Mouse (Mus musculus) left cerebral cortex, adult 9 months (tissue): ENCODE measurements around the gene Igfbp3.

Experiments used
- DNase-seq, 2 experiments: peaks; one replicate each; pipeline ENCODE4 v3.0.0; 2022; ENCODE audit warnings: low spot score in 2 of 2

Gene Igfbp3

DNA sequence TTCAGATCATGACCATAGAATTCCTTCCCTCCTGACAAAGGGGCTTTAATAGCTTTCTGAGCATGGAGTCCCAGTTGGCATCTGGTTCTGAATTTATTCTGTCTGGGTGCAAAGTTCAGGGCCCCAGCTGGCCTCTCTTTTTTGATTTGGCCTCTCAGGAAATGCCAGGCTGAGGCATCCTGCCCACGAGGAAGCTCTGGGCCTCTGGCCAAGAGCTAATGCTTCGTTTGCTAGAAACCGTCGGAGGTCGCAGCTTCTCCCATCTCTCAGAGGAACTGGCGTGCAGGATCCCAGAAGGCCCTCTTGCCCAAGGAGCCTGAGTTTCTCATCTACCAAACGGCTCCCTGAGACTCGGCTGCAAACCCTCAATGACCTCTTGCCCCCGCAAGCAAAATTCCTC, 2.5 kb downstream of the Igfbp3 start:
- no peak for DNase-seq

DNA sequence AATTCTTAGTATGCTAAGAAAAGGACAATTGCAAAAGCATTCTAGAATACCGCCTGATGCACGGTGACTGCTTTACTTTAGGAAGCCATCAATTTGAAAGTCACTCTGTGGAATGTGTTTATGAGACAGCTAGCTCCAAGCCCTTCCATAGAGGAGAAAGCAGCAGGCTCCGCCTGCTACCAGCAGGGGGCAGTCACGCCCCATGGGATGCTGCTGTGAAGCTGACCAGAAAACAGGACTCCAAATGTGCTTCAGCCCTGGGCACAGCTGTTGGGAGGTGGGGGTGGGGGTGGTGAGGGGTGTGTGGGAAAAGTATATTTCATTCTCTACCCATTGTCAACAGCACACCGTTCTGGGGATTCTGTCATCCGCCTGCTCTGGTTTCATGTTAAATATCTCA, 3.4 kb downstream of the Igfbp3 start:
- peak in 1 of 2 experiments; percentile 77 for DNase-seq

DNA sequence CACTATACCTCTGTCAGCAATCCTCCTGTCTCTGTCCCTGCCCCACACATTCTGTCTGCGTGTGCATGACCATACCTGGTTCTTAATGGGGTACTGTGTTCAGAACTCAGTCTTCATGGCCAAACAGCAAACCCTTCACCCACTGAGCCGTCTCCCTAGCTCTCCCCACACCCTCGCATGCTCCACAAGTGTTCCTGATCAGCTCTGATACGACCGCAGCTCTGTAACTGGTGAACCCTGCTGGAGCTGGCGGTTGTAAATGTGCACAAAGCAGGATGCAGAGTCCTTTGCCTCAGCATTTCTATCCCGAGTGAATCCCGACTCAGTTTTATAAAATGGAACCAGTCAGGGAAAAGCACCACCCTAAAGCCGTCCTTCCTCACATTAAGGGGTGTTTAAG, 9.9 kb downstream of the Igfbp3 start:
- DNase-seq = no peak

DNA sequence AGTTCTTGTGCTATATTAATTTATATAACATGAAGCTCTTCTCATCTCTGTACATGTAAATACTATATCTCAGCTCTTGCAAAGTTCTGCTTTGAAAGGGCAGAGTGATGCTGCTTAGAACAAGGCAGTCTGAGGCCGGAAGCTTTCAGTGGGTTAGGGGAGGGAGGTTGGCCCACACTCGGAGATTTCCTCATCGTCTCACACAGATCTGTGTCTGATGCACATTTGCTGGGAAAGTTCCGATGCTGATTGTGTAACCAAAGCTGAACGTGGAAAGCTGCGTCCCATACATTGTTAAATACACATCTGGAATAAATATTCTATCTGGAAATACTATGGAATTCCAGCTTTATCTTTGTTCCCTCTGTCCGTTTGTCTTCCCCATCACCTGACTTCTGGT, 11.5 kb downstream of the Igfbp3 start:
- no peak for DNase-seq

DNA sequence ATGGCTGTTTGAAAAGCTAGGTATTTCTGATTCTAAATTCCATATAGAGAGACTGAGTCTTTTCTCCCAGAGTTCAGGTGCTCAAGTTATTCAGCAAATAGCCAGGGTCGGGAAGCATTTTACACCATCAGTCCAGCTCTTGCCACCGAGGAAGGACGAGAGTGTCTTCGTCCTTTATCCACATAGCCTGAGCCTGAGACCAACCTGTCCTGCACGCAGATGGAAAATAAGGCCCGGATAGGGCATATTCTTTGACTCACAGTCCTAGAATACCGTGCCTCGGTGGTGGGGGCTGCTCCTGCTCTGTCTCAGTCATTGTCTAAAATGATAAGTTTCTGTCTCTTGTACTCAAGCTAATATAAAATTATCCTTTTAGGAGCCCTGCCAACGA, 13.3 kb downstream of the Igfbp3 start:
- no peak for DNase-seq

DNA sequence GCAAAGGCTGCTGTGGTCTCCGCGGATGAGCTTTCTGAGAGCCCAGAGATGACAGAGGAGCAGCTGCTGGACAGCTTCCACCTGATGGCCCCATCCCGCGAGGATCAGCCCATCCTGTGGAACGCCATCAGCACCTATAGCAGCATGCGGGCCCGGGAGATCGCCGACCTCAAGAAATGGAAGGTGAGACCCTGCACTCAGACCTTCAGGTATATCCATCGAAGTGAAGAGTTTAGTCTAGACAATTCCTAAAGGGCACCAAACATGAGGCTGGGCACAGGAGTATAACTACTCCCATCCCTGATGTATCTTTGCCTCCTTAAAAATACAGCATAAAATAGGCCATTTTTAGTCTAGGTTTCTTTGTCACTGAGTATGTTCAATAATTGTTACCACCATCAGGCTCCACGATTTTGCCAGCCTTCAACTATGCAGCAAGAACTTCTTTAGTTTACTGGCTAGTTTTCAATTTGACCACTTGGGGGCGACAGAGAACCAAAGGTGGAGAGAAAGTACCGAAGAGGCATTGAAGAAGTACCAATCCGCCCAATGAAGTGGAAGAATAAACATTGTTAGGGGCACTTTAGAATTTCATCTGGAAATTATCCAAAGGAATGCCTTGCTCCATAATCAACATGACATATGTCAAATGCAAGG, 13.9 kb downstream of the Igfbp3 start:
- peak in 1 of 2 experiments; percentile 51 for DNase-seq

DNA sequence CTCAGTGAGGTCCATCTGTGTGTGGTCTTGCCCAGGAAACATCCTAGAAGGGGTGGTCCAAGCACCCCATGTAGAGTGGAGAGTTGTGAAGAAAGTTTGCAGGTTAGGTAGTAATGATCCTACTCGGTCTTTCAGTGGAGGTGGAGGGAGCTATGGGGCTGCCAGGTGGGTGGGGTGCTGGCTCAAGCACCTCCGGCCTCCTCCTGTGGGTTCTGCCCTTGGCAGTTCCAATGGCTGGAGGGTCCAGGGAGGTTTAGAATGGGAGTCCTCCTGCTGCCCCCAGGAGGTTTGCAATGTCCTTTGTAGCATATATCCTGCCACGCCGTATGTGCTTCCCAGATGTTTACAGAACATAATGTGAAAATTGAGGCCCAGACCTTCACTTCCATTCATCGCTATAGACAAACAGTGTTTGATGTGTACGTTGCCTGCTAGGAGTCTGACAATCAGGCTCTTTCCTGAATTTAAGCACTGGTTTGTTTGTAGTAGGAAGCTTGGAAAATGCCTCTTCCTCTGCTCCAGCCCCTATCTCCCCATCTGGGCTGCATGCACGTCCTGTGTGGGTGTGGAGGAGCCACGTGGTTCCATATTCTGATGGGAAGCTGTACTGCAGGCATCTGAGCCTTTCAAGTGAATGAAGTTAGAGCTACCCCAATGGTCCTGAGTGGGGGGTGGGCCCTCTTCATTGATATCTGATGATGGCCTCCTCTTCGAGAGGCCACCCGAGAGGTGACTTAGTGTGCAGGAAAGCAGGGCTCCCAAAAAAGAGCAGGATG, 15.1 kb downstream of the Igfbp3 start:
- no peak for DNase-seq

DNA sequence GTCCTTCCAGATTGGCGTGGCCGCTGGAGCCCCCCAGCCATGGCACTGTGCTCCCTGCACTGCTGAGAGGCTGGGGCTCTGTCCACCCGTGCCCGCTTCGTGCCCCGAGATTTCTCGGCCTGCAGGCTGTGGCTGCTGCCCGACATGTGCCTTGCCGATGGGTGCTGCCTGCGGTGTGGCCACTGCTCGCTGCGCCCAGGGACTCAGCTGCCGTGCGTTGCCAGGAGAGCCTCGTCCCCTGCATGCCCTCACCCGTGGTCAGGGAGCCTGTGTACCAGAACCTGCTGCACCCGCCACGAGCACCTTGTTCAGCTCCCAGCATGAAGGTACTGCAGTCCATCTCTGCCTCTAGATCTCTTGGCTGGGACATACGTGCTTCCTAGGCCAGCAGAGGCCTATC, 15.7 kb downstream of the Igfbp3 start:
- no peak for DNase-seq

DNA sequence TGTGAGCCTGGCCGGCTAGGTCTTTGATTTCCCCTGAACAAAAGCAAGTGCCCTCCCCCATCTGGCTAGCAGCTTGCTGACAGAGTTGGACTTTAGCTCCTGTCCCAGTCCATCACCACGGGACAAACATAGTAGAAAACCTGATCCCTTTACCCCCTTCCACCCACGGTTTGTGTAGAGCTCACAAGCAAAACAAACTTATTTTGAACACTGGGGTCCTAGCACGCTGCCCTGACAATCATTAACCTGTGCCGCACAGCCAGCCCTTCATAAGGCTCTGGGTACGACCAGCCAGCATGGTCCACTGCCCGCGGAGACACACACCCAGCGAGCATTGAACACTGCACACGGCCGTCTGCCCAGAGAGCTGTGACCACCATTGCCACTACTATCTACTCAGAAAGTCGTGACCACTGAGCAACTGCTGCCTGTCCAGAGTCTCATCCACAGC, 16.2 kb downstream of the Igfbp3 start, which contains the start of gene Igfbp1:
Gene Igfbp1, plus strand, starts transcription at position 292 of the 451 bp plus-strand sequence.
- no peak for DNase-seq

DNA sequence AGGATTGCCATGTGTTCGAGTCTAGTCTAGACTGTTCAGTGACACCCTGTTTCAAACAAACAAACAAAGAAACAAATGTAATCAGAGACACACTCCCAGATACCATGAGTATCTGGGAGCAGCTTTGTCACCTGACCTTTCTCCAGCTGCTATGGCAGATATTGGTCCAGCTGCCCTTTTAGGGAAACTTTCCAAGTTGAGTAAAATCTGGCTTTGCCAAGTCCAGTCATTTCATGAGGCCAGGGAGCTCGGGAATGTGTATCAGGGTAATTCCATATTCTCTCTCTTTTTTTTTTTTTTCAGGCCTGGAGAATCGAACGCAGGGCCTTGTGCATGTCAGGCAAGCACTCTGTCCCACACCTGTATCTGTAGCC, 18.4 kb downstream of the Igfbp3 start:
- no peak for DNase-seq

DNA sequence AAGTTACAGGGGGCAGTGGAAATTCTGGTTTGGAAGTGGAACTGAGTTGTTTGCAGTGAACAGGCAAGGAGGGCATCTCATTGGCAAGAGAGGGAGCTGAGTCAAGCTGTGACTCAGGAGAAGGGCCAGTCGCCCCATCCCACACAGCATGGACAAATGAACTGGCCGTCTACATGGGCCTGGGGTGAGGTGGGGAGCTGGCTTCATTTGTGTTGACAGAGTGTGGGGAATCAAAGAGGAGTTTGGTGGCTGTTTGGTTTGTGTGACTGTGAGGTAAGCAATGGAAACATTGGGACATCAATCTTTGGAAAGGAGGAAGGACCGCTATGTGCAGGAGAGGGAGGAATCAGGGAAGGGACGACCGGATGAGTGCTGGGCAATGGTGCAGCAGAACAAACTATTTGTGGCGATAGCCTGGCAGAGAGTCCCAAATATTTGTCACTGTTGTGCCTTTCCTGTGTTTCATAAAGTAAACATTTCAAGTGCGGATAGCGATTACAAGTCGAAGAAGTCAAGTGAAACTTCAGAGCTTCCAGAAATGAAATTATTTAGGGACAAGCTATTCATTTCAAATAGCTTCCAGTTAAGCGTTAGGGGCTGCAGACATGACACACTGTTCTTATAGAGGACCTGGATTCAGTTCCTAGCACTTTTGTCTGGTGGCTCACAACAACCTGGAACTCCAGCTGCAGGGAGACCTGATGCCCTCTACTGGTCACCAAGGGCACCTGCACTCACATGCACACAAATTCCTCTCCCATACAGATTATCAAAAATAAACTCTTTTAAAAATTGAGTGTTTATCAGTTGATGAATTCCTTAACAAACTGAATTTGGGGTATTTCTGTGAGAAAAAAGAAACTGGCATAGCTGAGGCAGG, 19.1 kb downstream of the Igfbp3 start:
- DNase-seq = no peak

DNA sequence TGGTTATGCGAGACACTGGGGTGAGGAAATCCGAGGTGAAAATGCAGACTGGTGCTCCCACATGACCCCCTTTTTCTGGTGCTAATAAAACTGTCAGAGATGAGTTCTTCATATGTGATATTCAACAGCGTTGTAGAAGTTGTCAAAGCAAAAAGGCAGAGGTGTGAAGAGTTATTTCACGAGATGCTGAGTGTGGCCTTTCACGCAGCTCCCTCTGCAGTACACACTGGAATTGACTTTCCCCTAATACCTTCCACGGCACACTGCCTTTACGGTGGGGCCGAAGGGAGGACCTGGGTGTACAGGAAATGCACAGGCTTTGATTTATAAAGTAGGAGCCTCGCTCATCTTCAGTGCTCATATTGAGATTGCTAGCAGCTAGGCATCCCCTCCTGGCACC, 20.6 kb downstream of the Igfbp3 start:
- no peak for DNase-seq

DNA sequence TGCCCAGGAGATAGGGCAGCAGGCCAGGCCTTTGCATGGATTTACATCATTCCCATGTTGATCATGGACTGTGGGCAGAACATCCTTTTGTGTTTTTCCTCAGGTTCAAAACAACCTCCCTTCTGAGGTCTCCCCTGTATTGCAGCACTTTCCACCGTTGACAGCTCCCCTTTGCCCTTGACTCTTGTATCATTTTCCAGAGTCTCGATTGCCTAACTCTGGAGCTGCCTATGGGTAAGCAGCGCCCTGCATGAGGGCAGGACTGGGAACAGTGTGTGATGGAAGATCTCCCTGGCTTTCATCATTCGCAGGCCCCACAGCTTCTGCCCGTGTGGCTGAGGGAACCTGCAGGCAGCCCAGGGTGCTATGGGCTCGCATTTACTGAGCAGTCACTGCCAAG, 21.0 kb downstream of the Igfbp3 start:
- no peak for DNase-seq

DNA sequence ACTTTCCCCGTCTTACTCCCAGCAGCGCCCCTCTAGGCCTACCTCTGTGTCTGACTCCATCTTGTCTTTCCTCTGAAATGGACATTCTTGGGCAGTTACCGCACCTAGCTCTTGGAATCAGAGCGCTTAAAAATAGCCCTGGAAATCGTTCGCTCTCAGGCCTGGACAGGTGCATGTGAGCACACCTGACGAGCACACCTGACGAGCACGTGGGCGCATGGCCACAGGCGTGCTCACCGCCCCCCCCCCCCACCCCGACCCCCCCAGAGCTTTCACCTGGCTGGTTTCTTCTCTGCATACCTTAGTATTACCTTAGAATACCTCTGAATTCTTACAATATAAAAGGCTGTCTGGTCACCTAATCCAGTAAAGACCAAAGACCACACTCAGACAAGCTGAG, 25.3 kb downstream of the Igfbp3 start, which contains the start of gene Gm11985:
Gene Gm11985, minus strand, starts transcription at position 101 of the 400 bp plus-strand sequence.
- DNase-seq = no peak

DNA sequence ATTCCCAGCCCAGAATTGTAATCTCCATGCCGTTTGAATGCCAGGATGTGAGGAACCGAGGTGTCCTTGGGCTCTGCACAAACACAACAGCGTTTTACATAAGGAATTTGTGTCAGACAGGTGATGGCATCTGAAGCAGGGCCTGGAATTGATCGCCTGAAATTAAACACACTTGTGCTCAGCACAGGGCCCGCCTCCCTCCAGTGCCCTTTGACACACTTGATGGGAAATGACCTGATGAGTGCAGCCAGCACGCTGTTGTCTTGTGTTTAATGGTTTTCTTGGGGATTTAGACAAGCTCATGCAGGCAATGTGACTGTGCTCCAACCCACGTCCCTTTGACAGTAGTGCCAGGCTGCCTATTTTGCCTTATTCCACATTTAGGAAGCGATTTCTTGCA, 26.3 kb downstream of the Igfbp3 start:
- DNase-seq = no peak

DNA sequence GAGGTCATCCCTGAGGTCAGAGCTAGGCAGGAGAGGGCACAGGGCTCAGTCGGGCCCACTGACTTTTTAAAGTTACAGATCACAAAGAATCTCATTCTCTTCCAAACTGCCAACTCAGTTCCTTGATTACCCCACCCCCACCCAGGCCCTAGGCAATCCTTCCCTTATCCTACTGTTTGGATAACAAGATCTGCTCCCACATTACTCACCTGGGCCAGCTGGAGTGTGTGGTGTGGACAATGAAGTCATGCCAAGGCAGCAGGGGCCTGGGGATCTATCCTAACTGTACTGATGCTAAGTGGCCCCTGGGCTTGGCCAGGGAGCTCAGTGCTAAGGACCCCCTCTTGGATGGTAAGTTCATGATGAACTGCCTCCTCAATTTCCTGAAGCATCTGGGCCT, 29.3 kb downstream of the Igfbp3 start:
- DNase-seq = no peak

DNA sequence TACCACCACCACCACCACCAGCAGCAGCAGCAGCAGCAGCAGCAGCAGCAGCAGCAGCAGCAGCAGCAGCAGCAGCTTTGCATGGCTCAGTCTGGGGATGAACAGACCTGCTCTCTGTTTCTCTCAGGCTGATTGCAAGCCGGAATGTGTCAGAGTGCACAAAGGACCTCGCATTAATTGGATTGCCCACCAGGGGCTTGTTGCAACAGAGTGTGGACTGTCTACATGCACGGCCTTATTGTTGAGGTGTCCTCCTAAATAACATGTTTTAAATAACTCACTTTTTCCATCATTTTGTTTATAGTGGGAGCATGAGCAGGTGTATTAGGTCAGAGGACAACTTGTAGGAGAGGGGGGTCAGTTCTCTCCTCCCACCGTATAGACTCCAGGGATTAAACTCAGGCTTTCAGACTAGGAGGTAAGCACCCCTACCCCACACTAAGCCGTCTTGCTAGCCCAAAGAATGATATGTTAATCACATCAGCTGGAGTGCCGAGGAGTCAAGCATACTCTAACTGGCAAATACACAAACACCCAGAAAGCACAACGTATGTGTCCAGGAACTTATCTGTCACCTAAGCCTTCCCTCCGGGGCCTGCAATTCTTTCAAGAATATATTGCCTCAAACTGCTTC, 31.2 kb downstream of the Igfbp3 start:
- DNase-seq = no peak

DNA sequence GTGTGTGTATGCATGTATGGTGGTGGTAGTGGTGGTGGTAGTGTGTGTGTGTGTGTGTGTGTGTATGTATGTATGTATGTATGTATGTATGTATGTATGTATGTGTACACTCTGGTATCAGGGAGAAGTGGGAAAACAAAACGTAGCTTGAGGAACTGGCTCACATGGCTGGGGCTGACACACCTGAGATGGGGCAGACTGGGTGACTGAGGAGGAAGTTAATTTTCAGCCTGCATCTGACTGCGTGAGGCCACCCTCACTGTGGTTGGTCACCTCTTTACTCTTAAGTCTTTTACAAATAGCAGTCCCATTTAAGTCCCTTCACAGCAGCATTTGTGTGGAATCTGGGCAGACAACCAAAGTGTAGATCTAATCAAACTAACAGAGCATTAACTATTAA, 34.4 kb downstream of the Igfbp3 start:
- DNase-seq = no peak

DNA sequence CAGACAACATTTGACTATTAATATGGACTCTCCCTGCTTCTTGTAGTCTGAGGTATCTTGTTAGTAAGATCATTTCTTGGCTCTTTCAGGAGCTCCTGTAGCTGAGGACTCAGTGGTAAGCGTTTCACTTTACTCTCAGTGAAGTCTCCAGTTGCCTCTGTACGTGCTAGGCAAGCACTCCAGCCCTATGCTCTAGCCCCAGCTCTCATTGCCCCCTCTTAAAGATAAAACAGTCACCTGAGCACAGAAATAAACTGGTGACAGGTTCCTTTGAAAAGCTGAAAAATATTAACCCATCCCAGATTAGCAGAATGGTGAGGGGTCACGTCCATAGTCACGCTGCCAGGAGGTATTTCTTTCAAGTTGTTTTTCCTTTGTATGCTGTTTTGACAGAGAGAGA, 35.0 kb downstream of the Igfbp3 start:
- DNase-seq = no peak

DNA sequence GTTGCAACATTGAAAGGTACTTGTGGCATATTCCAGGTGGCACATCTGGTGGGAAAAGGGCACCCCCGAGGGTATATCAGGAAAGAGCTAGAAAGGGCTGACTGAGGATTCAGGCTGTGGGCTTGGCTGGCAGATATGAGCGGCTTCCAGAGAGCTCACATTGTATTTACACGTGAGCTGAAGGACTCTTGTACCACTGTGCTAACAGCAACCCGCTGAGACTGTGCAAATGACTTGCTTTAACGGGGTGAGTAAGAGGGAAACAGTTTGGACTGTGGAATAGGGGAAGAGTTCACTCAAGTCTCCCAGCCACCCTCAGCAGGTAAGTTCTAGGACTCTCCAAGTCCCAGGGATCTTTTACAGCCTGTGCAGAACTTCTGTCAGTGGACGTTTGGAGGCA, 40.1 kb downstream of the Igfbp3 start:
- DNase-seq = no peak

DNA sequence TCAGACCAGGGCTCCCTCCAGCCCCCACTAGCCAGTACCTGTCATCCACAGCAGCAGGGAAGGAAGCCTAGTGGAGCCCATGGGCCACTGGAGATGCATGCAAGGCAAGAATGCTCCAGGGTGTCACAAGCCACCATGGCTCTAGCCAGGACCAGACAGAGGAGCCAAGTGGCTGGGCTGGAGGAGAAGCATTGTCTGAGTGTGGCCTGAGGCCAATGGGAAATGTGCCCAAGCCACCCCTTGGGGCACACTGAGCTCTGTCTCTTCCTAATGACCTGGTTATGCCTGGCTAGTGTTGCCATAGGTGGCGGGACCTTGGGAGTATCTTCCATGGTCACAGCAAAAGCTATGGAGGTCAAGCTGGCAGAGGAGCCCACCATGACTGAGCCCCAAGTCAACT, 44.1 kb downstream of the Igfbp3 start:
- DNase-seq = no peak

DNA sequence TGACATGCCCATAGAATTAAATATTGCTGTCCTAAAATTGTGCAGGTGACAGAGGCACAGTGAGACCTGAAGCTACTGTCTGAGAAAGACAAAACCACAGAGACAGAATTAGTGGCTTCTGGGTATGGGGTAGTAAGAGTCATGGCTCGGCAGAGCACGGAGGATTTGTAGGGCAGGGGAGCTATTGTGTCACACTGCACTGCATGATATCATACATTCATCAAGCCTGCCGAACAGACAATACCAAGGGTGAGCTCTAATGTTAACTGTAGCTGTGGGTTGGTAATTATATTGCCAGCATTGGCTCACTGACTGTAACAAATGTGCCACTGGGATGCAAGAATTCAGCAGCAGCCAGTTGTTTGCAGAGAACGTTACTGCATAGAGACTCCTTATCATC, 49.3 kb downstream of the Igfbp3 start:
- DNase-seq = no peak
